Mouse (Mus musculus) myocyte (in vitro differentiated cells): ENCODE data around the gene Slc9a9.

Source experiments
- E2F4 ChIP-seq: IDR thresholded peaks from one replicate; pipeline ENCODE4 v1.6.1; 2011; ENCODE audit warnings: mild to moderate bottlenecking, control low read depth, moderate library complexity; ENCODE audit not compliant: insufficient read depth
- MAX ChIP-seq: IDR thresholded peaks from one replicate; pipeline ENCODE4 v1.6.1; 2011; ENCODE audit warnings: low read depth, mild to moderate bottlenecking, control low read depth
- MYOD1 ChIP-seq, 3 experiments: IDR thresholded peaks; one replicate each; pipeline ENCODE4 v1.6.1; 2011; ENCODE audit warnings: control low read depth in 2 of 3, low read depth in 2 of 3, mild to moderate bottlenecking in 2 of 3, moderate library complexity in 1 of 3; ENCODE audit not compliant: insufficient read length in 2 of 3, control insufficient read depth in 1 of 3
- MYOG ChIP-seq, 3 experiments: IDR thresholded peaks; one replicate each; pipeline ENCODE4 v1.6.1; 2011; ENCODE audit warnings: control low read depth in 2 of 3, low read depth in 2 of 3, mild to moderate bottlenecking in 2 of 3; ENCODE audit not compliant: insufficient read length in 2 of 3, control insufficient read depth in 1 of 3, insufficient read depth in 1 of 3
- POLR2A ChIP-seq: IDR thresholded peaks from one replicate; pipeline ENCODE4 v1.6.1; 2011; ENCODE audit warnings: low read depth, mild to moderate bottlenecking, control low read depth, moderate library complexity; ENCODE audit not compliant: insufficient read length
- POLR2AphosphoS2 ChIP-seq: IDR thresholded peaks from one replicate; pipeline ENCODE4 v1.6.1; 2011; ENCODE audit warnings: low read depth, control low read depth; ENCODE audit not compliant: insufficient read length
- SRF ChIP-seq: IDR thresholded peaks from one replicate; pipeline ENCODE4 v1.6.1; 2011; ENCODE audit warnings: low read depth; ENCODE audit not compliant: control insufficient read depth, insufficient read length
- TCF12 ChIP-seq: IDR thresholded peaks from one replicate; pipeline ENCODE4 v1.6.1; 2011; ENCODE audit warnings: mild to moderate bottlenecking, control low read depth; ENCODE audit not compliant: poor library complexity, insufficient read depth, severe bottlenecking
- USF1 ChIP-seq: IDR thresholded peaks from one replicate; pipeline ENCODE4 v1.6.1; 2011; ENCODE audit warnings: low read depth, mild to moderate bottlenecking, control low read depth, moderate library complexity

DNA sequence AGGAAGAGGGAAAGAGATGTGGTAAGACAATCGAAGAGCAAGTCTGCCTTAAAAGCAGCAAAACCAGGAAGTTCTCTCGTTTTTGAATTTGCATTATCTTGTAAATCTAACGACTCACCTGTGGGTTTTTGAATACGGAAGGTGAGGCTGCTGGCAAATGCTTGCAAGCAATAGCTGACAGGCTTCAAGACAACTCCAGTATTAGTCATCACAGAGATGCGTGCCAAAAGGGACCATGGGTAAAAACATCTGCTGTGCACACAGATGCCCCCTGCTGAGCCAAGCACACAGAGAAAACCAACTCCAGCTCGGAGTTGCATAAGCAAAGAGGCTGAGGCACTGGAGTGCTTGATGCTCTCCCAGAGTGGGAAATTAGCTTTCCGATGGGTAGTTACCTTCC, 1.1 kb upstream of the Slc9a9 start:
- TF ChIP-seq MYOG (IDR thresholded peaks at IDR 0.05; ENCODE audit: control insufficient read depth in 1 of 3, insufficient read depth in 1 of 3, insufficient read length in 2 of 3, low read depth in 2 of 3) (peak; percentile 13 to 84 (median 50)), POLR2A (peak; percentile 78), USF1 (no peak), MAX (peak; percentile 21), POLR2AphosphoS2 (peak; percentile 91), SRF (no peak), TCF12 (peak; percentile 67), MYOD1 (IDR thresholded peaks at IDR 0.05; ENCODE audit: control insufficient read depth in 1 of 3, insufficient read length in 2 of 3, low read depth in 2 of 3) (peak in 2 of 3 experiments; percentile 84 to 93), E2F4 (no peak)
